Mouse (Mus musculus) liver, adult (tissue): Measurements from ENCODE around the gene Cep55.

Source experiments
- GATA4 ChIP-seq: IDR thresholded peaks from 2 replicates; pipeline ENCODE4 v1.6.1; 2014; ENCODE audit warnings: mild to moderate bottlenecking, low read length; ENCODE audit not compliant: insufficient replicate concordance

The Cep55 gene

DNA sequence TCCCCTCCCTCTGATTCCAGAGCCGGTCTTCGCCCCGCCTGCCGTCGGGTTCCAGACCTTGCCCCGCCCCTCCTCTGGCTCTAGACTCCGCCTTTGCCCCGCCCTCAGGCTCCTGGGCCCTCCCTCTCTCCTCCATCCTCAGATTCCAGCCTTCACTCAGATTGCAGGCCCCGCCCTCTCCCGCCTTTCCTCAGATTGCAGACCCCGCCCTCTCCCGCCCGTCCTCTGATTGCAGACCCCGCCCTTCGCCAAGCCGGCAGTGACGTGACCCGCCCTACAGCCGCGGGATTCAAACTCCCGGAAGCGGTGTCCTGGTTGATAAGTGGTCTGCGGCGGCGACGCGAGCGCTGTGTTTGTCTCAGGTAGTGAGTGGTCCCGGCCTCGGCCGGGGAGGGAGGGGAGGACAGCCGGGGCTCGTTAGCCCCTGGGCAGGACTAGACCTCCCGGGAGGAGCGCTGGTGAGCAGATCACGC is at the start of gene Cep55:
Gene Cep55 (plus strand): TSS at position 292 of the 473 bp plus-strand sequence.
- TF ChIP-seq GATA4 = peak; percentile 50; the same call in 1 of the 2 replicates

DNA sequence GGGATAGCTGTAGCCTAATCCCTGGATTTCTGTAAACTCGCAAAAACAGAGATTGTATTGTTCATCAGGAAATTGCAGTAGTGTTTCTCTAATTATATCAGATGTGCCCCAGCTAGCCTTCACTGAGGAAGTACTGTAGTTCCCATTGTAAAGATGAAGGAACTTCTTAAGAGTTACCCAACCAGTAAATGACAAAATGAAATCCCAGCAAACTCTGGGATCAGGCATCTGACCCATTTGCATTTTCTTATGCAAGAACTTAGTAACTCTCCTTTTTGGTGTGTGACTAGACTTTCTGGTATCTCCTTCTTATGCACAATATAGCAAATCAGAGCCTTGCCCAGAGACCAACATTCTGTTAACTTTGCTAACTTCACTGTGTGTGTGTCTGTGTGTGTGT is 43.4 kb upstream of the Cep55 start:
- no peak for TF ChIP-seq GATA4

DNA sequence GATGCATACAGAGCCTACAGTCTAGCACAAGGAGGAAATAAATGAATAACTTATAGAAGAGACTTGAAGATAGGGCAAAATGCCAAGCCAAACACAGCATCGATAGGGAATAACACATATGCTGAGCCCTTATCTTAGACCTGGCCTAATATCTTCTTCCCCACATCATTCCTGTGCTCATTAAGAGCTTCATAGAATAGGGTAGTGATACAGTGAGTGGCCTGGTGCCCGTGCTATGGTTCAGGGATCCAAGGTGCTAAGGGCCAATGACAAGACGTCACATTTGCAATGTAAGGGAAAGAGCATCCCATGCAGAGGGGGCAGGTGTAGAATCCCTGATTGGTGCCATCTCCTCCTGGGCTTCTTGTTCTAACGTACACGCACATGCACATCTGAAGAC is 40.4 kb upstream of the Cep55 start:
- TF ChIP-seq GATA4 = no peak

DNA sequence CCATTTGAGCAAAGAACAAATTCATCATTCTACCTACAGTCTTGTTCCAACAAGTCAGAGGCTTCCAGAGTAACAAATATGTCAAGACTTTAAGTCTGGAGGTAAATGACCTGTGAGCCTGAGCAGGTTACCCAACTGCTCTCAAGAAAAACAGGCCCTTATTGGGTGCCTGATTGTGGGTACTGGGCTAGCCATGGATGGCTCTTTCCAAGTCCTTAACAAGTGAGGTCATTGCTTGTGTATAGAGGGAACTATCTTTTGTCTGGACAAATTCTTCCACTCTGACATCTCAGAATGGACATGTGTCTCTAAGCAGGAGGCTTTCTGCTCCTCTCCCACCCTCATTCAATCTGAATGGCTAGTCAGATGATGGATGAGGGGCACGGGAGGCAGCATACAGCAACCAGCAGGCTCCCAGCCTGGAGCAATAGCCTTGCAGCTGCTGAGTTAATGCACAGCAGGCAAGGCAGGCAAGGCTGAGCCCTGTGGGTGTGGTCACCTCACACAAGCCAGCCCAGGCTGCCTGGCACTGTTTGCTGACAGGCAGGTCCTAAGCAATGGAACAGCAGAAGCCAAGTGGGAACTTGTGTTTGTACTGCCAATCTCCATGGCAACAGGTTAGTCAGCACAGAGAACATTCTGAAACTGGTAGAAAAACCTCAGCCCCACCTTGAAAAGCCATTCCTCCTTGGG is 39.5 kb upstream of the Cep55 start:
- no peak for TF ChIP-seq GATA4

DNA sequence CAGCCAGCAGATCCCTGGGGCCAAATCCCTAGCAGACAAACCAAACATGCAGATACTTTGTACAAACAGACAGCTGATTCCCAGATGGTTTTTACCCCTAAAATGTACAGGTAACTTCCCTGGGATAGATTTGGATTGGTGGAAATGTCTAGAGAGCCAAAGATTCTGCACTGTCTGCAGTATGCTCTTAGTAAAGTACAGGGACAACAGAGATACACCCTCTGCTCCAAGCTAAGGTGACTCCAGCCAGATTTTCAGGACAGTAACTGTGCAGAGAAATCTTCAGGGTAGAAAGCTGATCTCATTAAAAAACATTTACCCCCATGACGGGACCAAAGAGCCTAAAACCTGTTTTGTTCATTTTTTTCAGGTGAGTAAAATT is 38.9 kb upstream of the Cep55 start:
- TF ChIP-seq GATA4 = no peak

DNA sequence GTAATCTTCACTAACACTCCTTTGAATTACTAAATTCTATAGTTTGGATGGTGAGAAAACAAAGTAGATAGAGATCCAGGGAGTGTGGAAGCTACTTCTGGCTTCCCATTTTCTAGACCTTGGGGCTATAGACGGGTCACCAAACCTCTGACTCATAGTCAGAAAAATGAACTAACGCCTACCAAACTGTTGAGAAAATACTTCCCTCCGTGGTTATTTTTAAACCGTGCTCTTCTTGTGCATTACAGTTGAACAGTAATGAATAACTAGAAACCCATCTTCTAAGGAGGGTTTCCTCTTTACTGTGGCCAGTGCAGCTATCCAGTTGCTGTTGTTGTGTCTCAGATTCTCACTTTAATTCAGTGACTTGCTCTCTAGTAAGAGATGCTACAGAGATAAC is 32.1 kb upstream of the Cep55 start:
- no peak for TF ChIP-seq GATA4

DNA sequence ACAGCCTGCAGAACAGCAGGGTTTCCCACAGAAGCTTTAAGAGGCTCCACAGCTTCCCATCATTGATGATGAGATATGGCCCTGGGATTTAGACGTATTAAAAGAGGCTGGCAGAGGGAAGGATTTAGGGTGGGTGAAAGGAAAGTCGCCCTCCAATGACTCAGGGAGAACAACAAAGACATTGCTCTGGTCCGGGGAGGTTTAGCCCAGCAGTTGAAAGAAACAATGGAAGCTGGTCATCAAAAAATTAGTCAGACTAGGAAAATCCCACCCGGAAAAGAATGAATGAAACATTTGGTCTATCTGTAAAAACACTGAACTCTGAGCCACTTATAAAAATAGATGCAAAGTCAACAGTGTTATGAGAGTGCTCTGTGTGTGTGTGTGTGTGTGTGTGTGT is 31.2 kb upstream of the Cep55 start:
- TF ChIP-seq GATA4 = no peak

DNA sequence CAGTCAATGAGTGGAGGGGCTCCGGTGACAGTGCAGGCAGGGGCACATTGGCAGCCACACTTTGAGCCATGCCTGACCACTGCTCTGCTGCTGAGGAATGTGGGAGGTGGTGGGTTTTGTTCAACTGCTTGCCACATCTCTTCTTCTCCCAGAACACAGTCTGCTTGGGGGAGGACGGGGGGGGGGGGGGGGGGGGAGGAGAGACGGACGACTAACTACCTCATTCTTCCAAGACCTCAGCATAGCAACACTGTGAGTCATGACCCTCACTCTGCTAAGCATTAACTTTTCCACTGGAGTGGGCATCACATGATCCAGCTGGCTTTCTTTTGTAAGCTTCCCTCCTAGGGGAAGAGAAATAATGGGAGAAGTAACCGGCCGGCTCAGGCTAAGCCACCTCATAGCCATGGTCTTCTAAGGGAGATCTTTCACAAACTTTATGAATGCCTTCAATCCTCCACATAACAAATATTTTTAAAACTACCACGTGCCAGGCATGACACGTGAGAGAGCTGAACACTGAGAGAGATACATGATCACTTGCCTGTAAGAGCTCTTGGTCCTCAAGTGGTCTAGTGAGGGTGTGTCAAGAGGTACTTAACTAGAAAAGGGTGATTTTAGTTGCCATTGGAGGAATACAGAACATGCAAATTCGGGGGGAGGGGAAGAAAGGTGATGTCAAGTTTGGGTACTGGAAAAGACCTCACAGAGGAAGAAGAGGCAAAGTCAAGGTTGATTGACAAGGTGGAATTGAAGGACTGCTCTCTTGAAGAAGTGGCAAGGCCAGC is 29.4 kb upstream of the Cep55 start:
- TF ChIP-seq GATA4 = no peak

DNA sequence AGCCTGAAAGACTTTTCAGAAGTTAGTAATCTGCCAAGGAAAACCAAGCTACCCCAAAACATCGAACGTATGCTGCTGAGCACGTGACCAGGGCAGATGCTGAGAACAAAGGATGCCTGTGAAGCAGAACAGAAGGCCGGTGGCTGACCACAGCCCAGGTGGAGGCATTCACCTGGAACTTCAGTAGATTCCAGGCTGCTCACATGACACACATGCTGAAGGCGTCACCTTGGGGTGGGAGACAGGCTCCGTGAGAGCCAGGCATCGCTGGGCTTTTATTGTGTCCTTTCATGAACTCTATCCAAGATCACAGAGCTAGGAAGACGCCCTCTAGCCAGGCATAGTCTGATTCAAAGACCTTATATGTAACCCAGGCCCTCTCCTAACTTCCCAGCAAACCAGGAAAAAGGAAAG is 28.6 kb upstream of the Cep55 start:
- TF ChIP-seq GATA4 = no peak

DNA sequence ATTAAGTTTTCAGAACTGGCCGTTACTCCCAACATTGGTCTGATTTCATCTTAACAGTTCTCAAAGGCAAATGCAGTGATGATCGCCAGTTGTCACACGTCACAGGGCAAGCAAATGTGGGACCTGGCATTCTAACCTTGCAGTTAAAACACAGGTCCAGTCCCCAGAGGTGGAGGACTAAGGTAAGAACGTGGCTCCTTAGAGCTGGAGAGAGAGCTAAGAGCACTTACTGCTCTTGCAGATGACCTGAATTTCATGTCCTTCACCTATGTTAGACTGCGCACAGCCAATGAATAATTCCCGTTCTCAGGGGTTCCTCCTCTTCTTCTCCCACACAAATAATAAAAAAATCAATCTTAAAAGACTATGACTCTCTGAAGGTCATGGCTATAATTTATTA is 27.4 kb upstream of the Cep55 start:
- TF ChIP-seq GATA4 = no peak

DNA sequence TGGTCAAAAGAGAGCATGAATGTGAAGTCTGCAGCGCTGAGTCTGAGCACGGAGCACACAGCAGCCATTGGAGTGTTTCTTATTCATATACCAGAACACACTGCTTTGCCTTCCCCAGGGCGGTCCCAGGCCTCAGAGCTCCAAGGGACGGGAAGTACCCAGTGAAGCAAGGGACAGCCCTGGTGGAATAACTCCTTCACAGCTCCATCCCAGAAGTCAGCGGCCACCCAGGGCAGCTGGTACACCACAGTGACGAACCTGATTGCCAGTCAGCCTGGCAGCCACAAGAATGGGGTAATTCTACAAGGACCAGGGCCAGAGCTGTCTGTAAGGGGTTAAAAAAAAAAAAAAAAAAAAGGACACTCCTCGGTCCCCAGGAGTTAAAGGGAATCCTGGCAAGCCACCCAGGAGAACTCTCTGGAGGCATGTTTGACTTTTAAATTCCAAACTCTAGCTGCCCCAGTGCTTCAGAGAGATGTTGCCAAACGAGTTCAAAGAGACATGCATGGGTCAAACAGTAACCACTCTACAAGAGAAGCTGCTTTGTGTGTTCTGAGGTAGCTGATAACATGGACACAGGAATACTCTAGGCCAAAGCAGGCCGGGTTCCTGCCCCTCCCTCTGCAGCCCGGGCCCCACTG is 26.8 kb upstream of the Cep55 start:
- TF ChIP-seq GATA4 = no peak

DNA sequence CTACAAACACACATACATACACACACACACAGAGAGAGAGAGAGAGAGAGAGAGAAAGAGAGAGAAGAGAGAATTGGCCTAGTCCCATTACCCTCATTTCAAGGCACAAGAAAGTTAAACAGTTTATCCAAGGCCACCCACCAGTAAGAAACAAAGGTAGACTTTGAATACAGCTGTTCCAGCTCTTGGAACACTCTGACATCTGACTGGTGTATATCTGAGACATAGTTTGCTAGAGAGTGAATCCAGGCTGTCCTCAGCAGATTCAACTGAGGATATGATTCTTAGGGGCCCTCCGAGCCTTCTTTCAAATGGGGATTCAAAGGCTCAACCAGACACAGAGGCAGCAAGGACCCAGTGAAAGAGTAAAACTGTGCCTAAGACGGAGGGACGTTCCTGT is 25.5 kb upstream of the Cep55 start:
- no peak for TF ChIP-seq GATA4

DNA sequence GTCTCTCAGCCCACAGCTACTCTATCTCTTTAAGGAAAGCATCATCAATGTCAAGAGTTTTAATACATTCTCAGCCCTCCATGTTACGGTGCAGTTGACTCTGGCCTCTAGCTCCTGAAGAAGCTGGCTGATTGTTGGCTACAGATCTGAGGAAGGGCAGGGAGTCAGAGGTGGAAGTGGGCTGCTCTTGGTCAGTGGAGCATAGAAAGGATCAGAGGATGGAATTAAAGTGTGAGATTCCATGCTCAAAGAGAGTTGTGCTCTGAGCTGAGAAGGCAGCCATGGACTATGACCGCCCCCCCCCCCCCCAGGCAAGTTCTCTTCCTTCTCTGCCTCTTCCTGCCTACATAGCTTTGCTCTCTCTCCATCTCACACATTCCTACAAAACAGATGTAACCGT is 24.9 kb upstream of the Cep55 start:
- no peak for TF ChIP-seq GATA4

DNA sequence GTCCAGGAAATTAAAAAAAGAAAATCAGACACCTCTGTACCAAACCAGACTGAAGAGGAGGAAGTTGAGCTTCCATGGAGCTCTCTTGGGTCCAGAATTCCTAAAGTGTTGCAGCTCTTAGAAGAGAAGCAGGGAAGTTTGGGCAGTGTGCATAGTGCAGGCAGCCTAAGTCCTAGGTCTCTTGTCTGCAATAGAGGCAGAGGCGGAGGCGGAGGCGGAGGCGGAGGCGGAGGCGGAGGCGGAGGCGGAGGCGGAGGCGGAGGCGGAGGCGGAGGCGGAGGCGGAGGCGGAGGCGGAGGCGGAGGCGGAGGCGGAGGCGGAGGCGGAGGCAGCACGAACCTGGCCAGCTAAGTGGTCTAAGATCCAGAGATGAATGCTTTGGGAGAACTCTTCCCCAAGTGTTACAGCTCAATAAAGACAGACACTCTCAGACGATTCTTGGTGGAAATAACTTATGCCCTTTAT is 24.1 kb upstream of the Cep55 start:
- no peak for TF ChIP-seq GATA4

DNA sequence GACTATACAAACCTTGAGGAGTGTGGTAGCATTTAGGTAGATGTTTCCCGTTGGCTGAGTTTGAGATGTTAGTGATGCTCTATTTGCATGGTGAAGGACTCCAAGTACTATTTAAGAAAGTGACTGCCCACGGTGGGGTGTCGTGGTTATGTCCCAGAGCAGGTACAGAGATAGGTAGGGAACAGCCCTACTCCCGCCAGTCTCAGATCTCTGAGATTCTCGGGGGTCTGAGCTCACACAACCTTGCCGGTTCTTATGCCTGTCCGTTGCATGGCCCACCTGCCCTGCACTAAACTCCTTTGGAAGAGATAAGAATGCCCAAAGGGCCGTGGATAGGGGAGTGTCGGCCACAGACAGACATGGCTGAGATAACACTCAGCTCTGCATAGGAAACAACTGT is 23.7 kb upstream of the Cep55 start:
- TF ChIP-seq GATA4 = no peak

DNA sequence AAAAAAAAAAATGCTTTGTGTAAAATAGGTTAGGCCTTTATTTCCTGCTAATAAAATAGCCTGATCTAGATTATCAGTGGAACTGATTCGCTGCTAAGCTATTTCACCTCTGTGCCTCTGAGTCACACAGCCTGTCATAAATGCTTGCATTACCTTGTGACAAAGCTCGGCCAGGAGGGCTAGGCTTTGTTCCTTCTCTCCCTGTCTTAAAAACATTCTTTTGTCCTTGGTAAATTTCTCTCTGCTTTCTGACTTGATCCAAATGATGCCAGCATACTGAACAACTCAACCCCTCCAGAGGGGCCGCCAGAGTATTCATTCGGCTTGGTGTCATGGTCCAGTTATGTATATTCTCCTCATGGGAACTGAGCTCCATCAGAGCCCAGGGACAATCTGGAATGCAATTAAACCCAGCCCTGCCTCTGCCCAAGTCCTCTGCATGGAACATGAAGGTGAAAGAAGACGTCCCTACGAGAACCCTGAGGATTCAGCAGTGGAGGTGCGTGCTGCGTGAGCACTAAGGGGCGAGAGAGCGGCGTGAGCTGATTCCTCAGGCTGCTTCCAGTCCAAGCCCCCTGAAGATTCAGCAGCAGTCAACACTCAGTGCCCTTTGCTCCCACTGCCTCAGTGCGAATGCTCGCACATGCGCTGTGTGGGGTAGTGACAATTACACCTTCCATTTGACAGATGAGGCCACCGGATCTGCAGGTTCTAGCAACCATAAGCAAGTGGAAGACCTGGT is 21.6 kb upstream of the Cep55 start:
- no peak for TF ChIP-seq GATA4

DNA sequence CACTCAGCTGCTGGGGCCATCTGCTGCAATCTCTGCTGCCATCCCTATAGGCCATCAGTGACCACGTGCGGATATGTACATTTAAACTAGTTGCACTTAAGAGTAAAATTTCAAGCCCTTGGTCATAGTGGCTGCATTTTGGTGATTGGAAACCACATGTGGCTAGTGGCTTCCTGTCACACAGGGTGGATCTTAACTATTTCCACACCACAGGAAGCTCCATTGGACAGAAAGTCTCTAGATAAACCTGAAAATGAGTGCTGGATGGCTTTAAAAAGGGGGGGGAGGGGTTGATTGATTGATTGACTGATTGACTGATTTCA is 21.1 kb upstream of the Cep55 start:
- TF ChIP-seq GATA4 = no peak
